ENCODE assay signal across 26 mouse cellular contexts in the genomic region with DNA sequence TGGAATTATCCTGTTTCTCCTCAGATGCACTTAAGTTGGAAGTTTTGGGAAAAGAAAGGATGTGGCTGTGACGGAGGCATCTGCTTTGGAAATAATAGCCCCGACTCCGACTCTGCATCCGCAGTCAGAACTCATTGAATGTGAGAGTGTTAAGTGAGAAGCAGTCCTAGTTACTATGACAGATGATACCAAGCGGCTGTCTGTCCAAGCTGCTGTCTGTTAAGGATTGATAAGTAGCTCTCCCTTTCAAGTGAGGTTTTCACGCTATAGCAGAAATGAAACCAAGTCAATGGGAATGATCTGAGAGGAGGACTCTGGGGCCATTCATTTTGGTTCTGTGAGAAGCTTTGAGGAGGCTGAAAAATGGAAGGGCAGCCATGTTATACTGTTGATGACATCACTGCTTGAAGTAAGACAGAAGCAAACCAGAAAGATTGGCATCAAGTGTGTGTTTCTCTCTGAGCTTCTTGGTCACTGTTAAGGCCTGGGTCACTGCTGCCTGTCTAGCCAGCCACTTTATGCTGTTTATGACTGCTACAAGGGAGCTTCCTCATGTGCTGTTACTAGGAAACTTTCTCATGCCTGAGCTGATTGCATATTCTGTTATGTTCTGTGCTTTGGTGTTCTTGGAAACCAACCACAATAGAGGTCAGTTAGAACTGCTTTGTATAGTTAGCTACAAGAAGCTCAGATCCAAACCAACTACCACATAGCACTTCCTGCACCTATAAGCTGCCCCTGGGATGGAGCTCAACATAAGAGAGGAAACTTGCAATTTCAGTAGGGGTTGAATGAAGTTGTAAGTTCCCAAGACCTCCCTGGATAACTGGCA. TPM values are rescaled to one million over a fixed set of nuclear protein-coding genes. Genes with fewer than 3 reads are reported as not detected.
DNase-seq lines count a peak whose midpoint lies in the region; ATAC-seq and TF ChIP-seq lines count a peak whose summit lies in the region.
"Had no signal": no experiment of that assay in that cellular context is flagged by ENCODE, and none has a peak within 500 bp of the region (broad histone marks: within the 10 kb centered on the region; RNA-seq: fewer than 3 reads in every experiment).

No protein-coding gene starts in this region.

- H3K27ac ChIP-seq in kidney, embryonic 15.5 days = no peak overlapping the region
- no peak overlapping the region for H3K27ac ChIP-seq in hindbrain, postnatal 0 days
- H3K27ac ChIP-seq in heart, embryonic 12.5 days (ENCODE audit: poor library complexity, severe bottlenecking) = no peak overlapping the region
- H3K27ac ChIP-seq: embryonic facial prominence, embryonic 12.5 days; forebrain, embryonic 12.5 days; heart, adult 2 months; hindbrain, embryonic 15.5 days; limb, embryonic 10.5 days; macrophage; neural tube, embryonic 12.5 days; stomach, embryonic 15.5 days had no signal

- peak; percentile 26 for ATAC-seq in activated CD4-positive, CD25-positive, alpha-beta regulatory T cell, adult 4 months
- ATAC-seq in granulocyte monocyte progenitor cell, adult 5-6 weeks (replicated peaks; ENCODE audit: poor library complexity, severe bottlenecking) = peak; percentile 53
- 0 out of 2 replicates have a peak, but pooled peaks have one; percentile 15 for ATAC-seq in megakaryocyte, adult 5-6 weeks (ENCODE audit: poor library complexity, severe bottlenecking)
- no peak for ATAC-seq in kidney, embryonic 15.5 days (replicated peaks; ENCODE audit: low FRiP score)
- ATAC-seq in hindbrain, postnatal 0 days = no peak
- no peak for ATAC-seq in heart, embryonic 12.5 days (ENCODE audit: insufficient number of reproducible peaks, low FRiP score)

- no peak for TF ChIP-seq CTCF in hindbrain, postnatal 0 days (IDR thresholded peaks at IDR 0.05; ENCODE audit: low read depth)

- no peak overlapping the region for H3K4me3 ChIP-seq in kidney, embryonic 15.5 days (replicated peaks)
- H3K4me3 ChIP-seq in hindbrain, postnatal 0 days (ENCODE audit: low read length) = no peak overlapping the region
- no peak overlapping the region for H3K4me3 ChIP-seq in heart, embryonic 12.5 days
- H3K4me3 ChIP-seq: embryonic facial prominence, embryonic 12.5 days; forebrain, embryonic 12.5 days; heart, adult 2 months; hindbrain, embryonic 15.5 days; limb, embryonic 10.5 days; neural tube, embryonic 12.5 days; stomach, embryonic 15.5 days had no signal

- H3K9ac ChIP-seq in kidney, embryonic 15.5 days = no peak overlapping the region
- H3K9ac ChIP-seq in hindbrain, postnatal 0 days (replicated peaks; ENCODE audit: low read length) = no peak overlapping the region
- H3K9ac ChIP-seq in heart, embryonic 12.5 days = no peak overlapping the region
- H3K9ac ChIP-seq: embryonic facial prominence, embryonic 12.5 days; forebrain, embryonic 12.5 days; hindbrain, embryonic 15.5 days; lung, embryonic 14.5 days; neural tube, embryonic 12.5 days; stomach, embryonic 15.5 days had no signal

- DNase-seq in CD4-positive helper T cell, adult 2 months (ENCODE audit: low read depth, low spot score) = peak; percentile 45
- no peak for DNase-seq in layer of hippocampus, adult 9-10 months (ENCODE audit: low spot score)
- no peak for DNase-seq in hindbrain, postnatal 0 days (ENCODE audit: low spot score)
- DNase-seq: cerebellum, adult 18-20 months; heart, adult 2 months; heart, postnatal 10 days; kidney, adult 2 months; kidney, postnatal 4 days; layer of hippocampus, postnatal 36 days; lung, embryonic 14.5 days; thymus, postnatal 36 days had no signal

- no peaks in the 10 kb centered on the region for H3K9me3 ChIP-seq in kidney, embryonic 15.5 days (replicated peaks)
- no peaks in the 10 kb centered on the region for H3K9me3 ChIP-seq in hindbrain, postnatal 0 days (ENCODE audit: low read length)
- no peaks in the 10 kb centered on the region for H3K9me3 ChIP-seq in heart, embryonic 12.5 days (replicated peaks)
- H3K9me3 ChIP-seq: embryonic facial prominence, embryonic 12.5 days; forebrain, embryonic 12.5 days; hindbrain, embryonic 15.5 days; limb, embryonic 10.5 days; neural tube, embryonic 12.5 days; stomach, embryonic 15.5 days had no signal

- 82% methylated on average over 6 of the region's 6 CpGs for WGBS in kidney, embryonic 15.5 days
- 86% methylated on average over 6 of the region's 6 CpGs for WGBS in hindbrain, postnatal 0 days
- 71% methylated on average over 6 of the region's 6 CpGs for WGBS in heart, embryonic 12.5 days

- no peaks in the 10 kb centered on the region for H3K36me3 ChIP-seq in kidney, embryonic 15.5 days
- no peaks in the 10 kb centered on the region for H3K36me3 ChIP-seq in hindbrain, postnatal 0 days (ENCODE audit: insufficient read depth, low read length)
- H3K36me3 ChIP-seq in heart, embryonic 12.5 days = no peaks in the 10 kb centered on the region
- H3K36me3 ChIP-seq: embryonic facial prominence, embryonic 12.5 days; forebrain, embryonic 12.5 days; hindbrain, embryonic 15.5 days; limb, embryonic 10.5 days; neural tube, embryonic 12.5 days; stomach, embryonic 15.5 days had no signal

- no peaks in the 10 kb centered on the region for H3K4me1 ChIP-seq in kidney, embryonic 15.5 days
- no peaks in the 10 kb centered on the region for H3K4me1 ChIP-seq in hindbrain, postnatal 0 days (ENCODE audit: insufficient read depth, low read length)
- 0 out of 2 replicates have a peak, but pooled peaks cover 6% of the 10 kb centered on the region for H3K4me1 ChIP-seq in heart, embryonic 12.5 days (replicated peaks)
- H3K4me1 ChIP-seq: embryonic facial prominence, embryonic 12.5 days; forebrain, embryonic 12.5 days; hindbrain, embryonic 15.5 days; limb, embryonic 10.5 days; neural tube, embryonic 12.5 days; stomach, embryonic 15.5 days had no signal

- H3K4me2 ChIP-seq in kidney, embryonic 15.5 days = no peak overlapping the region
- no peak overlapping the region for H3K4me2 ChIP-seq in hindbrain, postnatal 0 days (ENCODE audit: low read depth, low read length)
- no peak overlapping the region for H3K4me2 ChIP-seq in heart, embryonic 12.5 days
- H3K4me2 ChIP-seq: embryonic facial prominence, embryonic 12.5 days; forebrain, embryonic 12.5 days; hindbrain, embryonic 15.5 days; lung, embryonic 14.5 days; neural tube, embryonic 12.5 days; stomach, embryonic 15.5 days had no signal

- H3K27me3 ChIP-seq in kidney, embryonic 15.5 days = no peaks in the 10 kb centered on the region
- H3K27me3 ChIP-seq in hindbrain, postnatal 0 days (ENCODE audit: insufficient read depth, low read length) = no peaks in the 10 kb centered on the region
- H3K27me3 ChIP-seq in heart, embryonic 12.5 days (replicated peaks) = no peaks in the 10 kb centered on the region
- H3K27me3 ChIP-seq: embryonic facial prominence, embryonic 12.5 days; forebrain, embryonic 12.5 days; hindbrain, embryonic 15.5 days; neural tube, embryonic 12.5 days; stomach, embryonic 15.5 days had no signal

RNA-seq across cellular contexts. Expression of a gene that starts 16.3 kb away (rescaled TPM):
- polyA plus RNA-seq in activated CD4-positive, CD25-positive, alpha-beta regulatory T cell, adult 4 months (2017; shearing (Covaris generic)) = 1 to 10 TPM; 2.3 to 2.9 TPM
- not detected in 2 replicates for total RNA-seq in granulocyte monocyte progenitor cell, adult 5-6 weeks (2014; fragmentation: Nextera tagmentation)
- not detected in 2 replicates for total RNA-seq in granulocyte monocyte progenitor cell, adult 5-6 weeks (2017)
- not detected in 2 replicates for total RNA-seq in megakaryocyte, adult 5-6 weeks (2015)
- total RNA-seq in megakaryocyte, adult 5-6 weeks (2017) = not detected in 2 replicates
- not detected in 2 replicates for polyA plus RNA-seq in kidney, embryonic 15.5 days (2015; fragmentation: Nextera tagmentation; extraction: Ambion mirVana)
- total RNA-seq in hindbrain, postnatal 0 days (2014; rRNA removed) = not detected in 2 replicates
- polyA plus RNA-seq in hindbrain, postnatal 0 days (2015; fragmentation: Nextera tagmentation; extraction: Ambion mirVana) = not detected in 2 replicates
- not detected in 2 replicates for polyA plus RNA-seq in heart, embryonic 12.5 days (2016; fragmentation: Nextera tagmentation; extraction: Ambion mirVana)
- total RNA-seq: gastrocnemius, adult 18-20 months; heart, adult 2 months; heart, postnatal 10 days; midbrain, postnatal 0 days had no signal
- polyA plus RNA-seq: C2C12; embryonic facial prominence, embryonic 12.5 days; forebrain, embryonic 12.5 days; heart, adult 2 months; hindbrain, embryonic 15.5 days; kidney, adult 2 months; limb, embryonic 10.5 days; macrophage; midbrain, postnatal 0 days; neural tube, embryonic 12.5 days; stomach, embryonic 15.5 days had no signal

RNA-seq across cellular contexts. Expression of a gene that starts 38.4 kb away (rescaled TPM):
- 100 to 1,000 TPM in 1 of 2 experiments, 10 to 100 TPM in 1; 91.0 to 116 TPM for polyA plus RNA-seq in activated CD4-positive, CD25-positive, alpha-beta regulatory T cell, adult 4 months (2017; shearing (Covaris generic))
- total RNA-seq in granulocyte monocyte progenitor cell, adult 5-6 weeks (2014; fragmentation: Nextera tagmentation) = 245 and 250 TPM in 2 replicates
- total RNA-seq in granulocyte monocyte progenitor cell, adult 5-6 weeks (2017) = 163 and 168 TPM in 2 replicates
- total RNA-seq in megakaryocyte, adult 5-6 weeks (2015) = 247 and 264 TPM in 2 replicates
- total RNA-seq in megakaryocyte, adult 5-6 weeks (2017) = 206 and 218 TPM in 2 replicates
- 53.1 and 54.1 TPM in 2 replicates for polyA plus RNA-seq in kidney, embryonic 15.5 days (2015; fragmentation: Nextera tagmentation; extraction: Ambion mirVana)
- 118 and 133 TPM in 2 replicates for total RNA-seq in hindbrain, postnatal 0 days (2014; rRNA removed)
- 42.7 and 42.8 TPM in 2 replicates for polyA plus RNA-seq in hindbrain, postnatal 0 days (2015; fragmentation: Nextera tagmentation; extraction: Ambion mirVana)
- 94.6 and 107 TPM in 2 replicates for polyA plus RNA-seq in heart, embryonic 12.5 days (2016; fragmentation: Nextera tagmentation; extraction: Ambion mirVana)

Comparison
In these comparisons a context has a peak if more than half of its experiments do, and no peak if none do; other contexts are left out.
1. ATAC-seq: peak in activated CD4-positive, CD25-positive, alpha-beta regulatory T cell, adult 4 months (single experiment), granulocyte monocyte progenitor cell, adult 5-6 weeks (single experiment) and megakaryocyte, adult 5-6 weeks (single experiment); none in kidney, embryonic 15.5 days (single experiment), hindbrain, postnatal 0 days (single experiment) and heart, embryonic 12.5 days (single experiment).